Mouse (Mus musculus): ENCODE data around the gene Gm36028. TPM values are rescaled to one million over a fixed set of nuclear protein-coding genes. Genes with fewer than 3 reads are reported as not detected.
A peak's percentile ranks its signal among the peaks of the same experiment; 100 is the strongest.

Gm36028 gene
- not detected for total RNA-seq (2021)
- long read RNA-seq = 0 reads

GRCm38 (mm10) chr16:37861029-37861428, at the start of gene Gm36028:
Gene Gm36028 (minus strand): TSS chr16:37861146.
- no peak for DNase-seq (ENCODE audit: low spot score in 2 of 2)

DNA sequence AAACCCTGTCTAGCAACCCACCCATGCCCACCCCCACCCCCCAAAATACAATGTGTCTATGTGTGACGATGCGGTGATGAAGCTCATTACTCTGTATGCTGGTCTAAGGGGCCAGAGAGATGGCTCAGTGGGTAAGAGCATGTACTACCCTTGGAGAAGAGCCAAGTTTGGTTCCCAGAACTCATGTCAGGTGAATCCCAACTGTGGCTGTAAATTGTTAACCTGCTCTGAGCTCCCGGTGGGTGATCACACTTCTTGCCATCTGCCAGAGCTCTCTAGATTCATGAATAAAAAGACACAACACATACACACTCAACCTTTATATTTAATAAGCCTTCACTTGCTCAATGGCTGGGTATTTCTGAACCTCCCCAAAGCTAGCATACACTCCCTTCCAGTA, 45.5 kb upstream of the Gm36028 start:
- DNase-seq (ENCODE audit: low spot score in 2 of 2) = no peak

DNA sequence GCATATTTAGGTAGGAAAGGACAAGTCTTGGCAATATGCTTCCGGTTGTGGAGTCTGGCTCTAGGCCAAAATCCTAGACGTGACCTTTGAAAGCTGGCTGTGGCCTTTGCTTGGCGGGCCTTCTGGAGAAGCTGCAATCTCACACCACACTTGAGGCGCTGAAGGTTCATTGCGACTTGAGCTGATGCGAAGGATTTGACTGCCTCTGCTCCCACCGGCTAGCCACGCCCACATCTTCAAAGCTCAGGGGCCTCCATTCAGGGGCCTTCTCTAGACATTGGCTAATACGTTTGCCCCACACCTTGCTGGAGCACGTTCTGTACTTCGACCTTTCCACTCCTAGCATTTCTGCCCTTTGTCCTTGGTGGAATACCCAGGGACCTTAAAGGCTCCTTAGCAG, 40.4 kb upstream of the Gm36028 start:
- DNase-seq (ENCODE audit: low spot score in 2 of 2) = no peak

DNA sequence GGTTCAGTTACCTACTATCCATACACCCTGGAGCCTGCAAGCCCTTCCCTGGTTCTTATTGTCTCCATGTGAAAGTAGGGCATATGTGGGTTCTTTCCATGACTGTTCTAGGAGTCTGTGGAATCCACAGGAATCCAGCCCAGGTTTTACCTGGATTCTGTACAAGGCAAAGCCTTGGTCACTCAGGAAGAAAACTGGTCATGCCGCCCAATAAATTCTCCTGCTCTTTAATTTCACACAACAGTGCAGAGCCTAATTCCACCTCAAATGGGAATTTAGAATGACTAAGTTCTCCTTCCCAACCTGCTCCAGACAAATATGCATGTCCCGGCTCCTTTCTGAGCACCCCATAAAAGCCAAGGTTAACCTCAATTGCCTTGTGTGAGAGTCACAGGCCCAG, 38.4 kb upstream of the Gm36028 start:
- no peak for DNase-seq (ENCODE audit: low spot score in 2 of 2)

- DNase-seq (ENCODE audit: low spot score in 2 of 2) = no peak
Observed at GRCm38 (mm10) chr16:37898790-37899189, 37.8 kb upstream of the Gm36028 start.

DNA sequence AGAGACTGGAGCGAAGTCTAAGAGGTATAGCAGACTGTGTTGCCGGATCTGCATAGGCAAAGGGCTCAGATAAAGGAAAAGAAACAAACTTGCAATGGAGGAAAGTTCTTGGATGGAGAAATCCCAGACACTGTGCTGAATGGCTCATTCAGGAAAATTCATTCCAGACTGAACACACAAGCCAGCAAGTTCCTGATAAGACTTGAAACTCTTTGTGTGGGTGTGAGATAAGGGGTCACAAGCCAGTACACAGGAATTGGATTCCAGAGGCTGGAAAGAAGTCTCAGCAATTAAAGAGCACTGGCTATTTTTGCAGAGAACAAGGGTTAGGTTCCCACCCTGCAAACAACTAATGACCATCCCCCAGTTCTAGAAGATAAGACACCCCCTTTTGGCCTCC, 33.0 kb upstream of the Gm36028 start:
- DNase-seq (ENCODE audit: low spot score in 2 of 2) = no peak

DNA sequence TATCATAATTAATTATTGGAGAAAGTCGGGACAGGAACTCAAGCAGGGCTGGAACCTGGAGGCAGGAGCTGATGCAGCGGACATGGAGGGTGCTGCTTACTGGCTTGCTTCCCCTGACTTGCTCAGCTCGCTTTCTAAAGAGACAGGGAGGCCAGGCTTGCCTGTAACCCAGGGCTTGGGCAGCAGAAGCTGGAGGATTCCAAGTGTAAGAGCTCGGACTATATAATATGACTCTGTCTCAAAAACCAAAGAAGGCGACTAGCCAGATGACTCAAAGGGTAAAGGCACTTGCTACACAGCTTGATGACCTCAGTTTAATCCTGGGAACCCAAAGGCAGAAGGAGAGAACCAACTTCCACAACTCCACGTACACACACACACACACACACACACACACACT, 32.4 kb upstream of the Gm36028 start:
- DNase-seq (ENCODE audit: low spot score in 2 of 2) = no peak

DNA sequence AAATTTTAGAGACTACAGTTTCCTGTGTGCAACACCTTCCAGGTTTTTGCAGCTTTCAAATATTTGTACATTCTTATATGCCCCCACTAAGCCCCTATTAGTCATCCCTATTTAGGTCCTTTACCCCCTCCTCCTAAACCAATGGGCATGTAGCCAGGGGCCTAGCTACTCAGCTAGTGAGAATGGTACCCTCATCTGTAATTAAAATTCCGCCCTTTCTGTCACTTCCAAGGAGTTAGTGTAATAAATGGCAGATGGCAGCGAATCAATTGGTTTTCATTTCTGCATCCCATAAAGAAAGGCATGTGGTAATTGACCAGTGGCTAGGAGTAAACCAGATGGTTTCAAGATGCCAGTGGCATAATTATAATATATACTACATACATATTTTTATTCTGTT, 31.7 kb upstream of the Gm36028 start:
- no peak for DNase-seq (ENCODE audit: low spot score in 2 of 2)

GRCm38 (mm10) chr16:37888986-37889385, 28.0 kb upstream of the Gm36028 start:
- DNase-seq (ENCODE audit: low spot score in 2 of 2) = no peak

DNA sequence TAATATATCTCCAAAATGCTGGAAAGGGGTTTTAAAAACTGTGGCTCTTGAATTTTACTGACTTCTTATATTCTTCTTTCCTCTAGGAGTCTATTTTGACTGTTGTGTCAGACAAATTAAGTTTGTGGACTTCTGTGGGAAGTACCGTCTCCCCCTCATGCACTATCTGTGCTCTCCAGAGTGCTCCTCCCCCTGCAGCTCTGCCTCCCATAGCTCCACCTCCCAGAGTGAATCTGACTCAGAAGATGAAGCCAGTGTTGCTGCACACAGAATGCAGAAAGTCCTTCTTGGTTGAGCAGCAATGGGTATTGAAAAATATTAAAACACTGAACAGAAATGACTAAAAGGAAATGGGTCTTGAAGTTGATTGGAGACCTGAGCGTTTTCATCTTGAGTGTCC, 20.2 kb upstream of the Gm36028 start:
- no peak for DNase-seq (ENCODE audit: low spot score in 2 of 2)

DNA sequence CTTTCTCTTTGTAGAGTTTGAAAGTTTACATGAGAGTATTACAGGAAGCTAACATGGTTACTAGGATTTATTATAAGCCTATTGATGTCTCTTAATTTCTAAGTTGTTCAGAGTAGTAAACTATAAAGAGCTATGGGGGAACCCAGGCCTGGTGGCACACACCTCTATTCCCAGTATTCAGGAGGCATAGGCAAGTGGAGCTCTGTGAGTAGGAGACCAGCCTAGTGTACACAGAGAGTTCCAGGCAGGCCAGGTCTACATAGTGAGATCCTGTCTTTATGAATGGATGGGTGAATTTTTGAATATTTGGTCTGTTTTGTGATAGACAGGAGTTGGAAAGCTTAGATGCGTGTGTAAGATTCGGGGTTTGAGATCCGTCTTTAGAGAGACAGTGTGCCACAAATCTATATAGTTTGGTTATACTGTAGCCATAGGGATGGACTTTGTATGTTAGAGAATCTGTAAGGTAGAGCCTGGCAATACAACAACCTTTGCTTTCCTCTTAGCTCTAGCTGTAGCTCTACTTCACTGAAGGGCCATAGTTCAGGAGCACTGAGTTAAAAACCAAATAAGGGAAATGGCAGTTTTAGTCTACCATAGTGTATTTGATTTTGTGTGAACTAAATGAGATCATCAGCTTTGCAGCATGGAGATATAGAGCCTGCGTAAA, 18.9 kb upstream of the Gm36028 start:
- DNase-seq (ENCODE audit: low spot score in 2 of 2) = no peak

GRCm38 (mm10) chr16:37878951-37879505, 18.1 kb upstream of the Gm36028 start:
- no peak for DNase-seq (ENCODE audit: low spot score in 2 of 2)

DNA sequence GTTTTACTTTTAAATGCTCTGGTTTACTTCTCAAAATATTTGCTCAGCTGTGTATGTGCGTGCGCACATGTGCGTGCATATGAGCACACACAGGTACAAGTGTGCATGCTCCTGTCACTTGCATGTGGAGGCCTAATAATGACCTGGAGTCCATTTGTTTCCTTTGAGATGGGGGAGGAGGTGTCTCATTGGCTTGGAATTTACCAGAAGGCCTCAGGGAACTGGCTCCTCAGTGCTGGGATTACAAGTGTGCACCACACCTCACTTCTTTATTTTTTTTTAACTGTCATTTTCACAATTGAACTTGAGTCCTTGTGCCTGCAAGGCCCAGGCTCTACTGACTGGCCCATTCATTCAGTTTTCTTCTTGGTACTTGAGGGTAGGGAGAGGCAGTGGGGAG, 16.5 kb upstream of the Gm36028 start:
- DNase-seq (ENCODE audit: low spot score in 2 of 2) = no peak

DNA sequence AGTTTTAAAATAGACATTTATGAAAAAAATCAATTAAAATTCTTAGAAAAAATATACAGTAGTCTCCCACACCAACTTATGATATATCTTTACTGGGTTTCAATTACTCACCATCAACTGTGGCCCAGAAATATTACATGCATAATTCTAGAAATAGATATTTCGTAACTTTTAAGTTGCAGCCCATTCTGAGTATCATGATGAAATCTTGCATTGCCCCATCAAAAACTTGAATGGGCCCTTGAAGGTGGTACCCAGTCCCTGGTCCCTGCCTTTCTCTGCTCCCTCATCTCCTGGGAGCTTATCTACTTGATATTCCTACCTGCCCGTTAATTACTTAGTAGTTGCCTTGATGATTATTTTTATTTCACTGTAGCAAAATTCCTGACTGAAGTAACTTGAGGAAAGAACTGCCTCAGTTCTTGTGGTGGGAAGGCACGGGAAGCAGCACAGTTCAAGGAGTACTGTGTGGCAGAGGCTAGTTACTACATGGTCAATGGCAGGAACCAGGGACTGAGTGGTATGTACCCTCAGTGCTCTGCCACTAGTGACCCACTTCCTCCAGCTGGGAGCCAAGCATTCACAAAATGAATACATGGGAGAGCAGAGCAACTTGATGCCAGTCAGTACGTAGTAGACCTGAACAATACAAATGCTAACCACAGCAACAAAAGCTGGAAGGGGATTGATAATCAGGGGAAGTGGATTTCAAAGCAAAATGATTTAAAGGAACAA, 13.7 kb upstream of the Gm36028 start:
- no peak for DNase-seq (ENCODE audit: low spot score in 2 of 2)

DNA sequence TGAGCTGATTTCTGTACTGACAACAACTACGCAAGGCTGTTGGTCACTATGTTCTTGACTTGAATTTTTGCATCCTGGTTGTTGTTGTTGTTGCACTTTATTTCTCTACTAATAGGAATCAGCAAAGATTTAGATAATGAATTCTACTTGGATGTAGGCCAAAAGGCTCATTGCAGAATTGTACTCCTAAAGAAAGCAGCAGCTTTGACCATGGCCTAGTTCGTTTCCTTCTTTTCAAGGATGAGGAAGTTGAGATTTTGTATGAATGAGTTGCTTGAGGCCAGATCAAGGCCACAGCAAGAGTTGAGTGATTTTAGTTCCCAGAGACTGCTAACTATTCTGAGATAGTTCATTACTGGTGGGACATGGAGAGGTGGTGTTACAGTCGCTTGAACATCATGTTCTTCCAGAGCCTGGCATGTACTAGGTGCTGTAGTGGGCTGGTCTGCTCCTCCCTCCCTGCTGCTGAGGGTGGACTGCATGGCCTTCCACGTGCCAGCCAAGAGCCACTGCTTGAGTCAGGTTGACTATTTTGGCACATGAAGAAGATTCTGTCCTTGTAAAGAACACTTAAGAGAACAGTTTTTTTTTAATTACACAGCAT, 10.3 kb upstream of the Gm36028 start:
- peak in 1 of 2 experiments; percentile 25 for DNase-seq (ENCODE audit: low spot score in 2 of 2)

DNA sequence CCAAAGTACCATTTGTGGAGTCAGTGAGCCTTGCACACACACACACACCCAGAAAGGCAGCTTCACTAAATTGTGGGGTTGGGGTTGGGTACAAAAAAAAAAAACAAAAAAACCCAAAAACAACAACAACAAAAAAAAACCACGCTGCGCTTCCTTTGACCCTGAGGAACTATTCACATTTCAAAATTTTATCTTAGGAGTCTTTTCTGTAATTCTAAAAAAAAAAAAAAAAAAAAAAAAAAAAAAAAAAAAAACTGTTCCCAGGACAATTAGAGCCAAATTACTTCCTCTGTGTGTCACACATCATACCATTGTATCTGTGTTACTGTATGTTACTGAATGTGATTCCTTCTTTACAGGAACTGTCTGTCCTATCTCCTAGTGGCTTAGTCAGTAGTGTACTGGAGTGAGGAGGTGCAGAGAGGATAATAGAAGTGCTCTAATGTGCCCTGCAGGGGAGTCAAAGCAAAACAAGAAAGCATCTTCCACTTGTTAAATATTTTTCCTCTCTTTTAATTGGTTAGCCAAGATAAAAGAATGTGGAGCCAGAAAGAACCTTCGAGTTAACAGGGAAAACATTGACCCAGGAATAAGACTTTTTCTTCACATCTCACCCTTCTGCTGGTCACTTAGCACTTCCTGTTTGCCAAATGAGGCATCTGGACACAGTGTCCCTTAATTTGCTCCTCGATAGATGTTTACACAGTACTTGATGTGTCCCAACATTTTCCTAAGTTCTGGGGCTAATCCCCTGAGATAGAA, 8.7 kb upstream of the Gm36028 start:
- DNase-seq (ENCODE audit: low spot score in 2 of 2) = no peak

- DNase-seq (ENCODE audit: low spot score in 2 of 2) = peak in 1 of 2 experiments; percentile 70
Observed at GRCm38 (mm10) chr16:37868506-37869469, 7.8 kb upstream of the Gm36028 start.

GRCm38 (mm10) chr16:37867791-37868505, 7.0 kb upstream of the Gm36028 start, which contains the start of gene Lrrc58:
Gene Lrrc58 (plus strand): TSS chr16:37868389.
- peak; percentile 83 to 90 for DNase-seq (ENCODE audit: low spot score in 2 of 2)

DNA sequence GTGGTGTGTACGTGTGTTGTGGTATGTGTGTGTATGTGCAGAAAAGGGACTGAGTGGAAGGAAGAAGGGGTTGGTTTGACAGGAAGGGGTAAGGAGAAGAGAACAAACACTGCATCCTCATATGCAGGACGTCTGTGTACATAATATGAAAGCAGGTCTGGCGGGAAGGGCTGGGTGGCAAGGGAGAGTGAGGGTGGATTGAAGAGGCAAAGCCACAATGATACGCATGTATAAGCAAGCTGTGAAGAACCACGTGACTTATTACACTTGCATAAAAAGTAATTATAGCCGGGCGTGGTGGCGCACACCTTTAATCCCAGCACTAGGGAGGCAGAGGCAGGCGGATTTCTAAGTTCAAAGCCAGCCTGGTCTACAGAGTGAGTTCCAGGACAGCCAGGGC, 4.9 kb upstream of the Gm36028 start:
- DNase-seq (ENCODE audit: low spot score in 2 of 2) = no peak

- DNase-seq (ENCODE audit: low spot score in 2 of 2) = no peak
Observed at GRCm38 (mm10) chr16:37863876-37864275, 2.9 kb upstream of the Gm36028 start.

All from layer of hippocampus, postnatal 10 days (tissue).